Mouse (Mus musculus): ENCODE measurements around the gene Dlk1. TPM values are rescaled to one million over a fixed set of nuclear protein-coding genes. Genes with fewer than 3 reads are reported as not detected.
"Not testable (repeated sequence)": the region's sequence is repeated elsewhere in the genome, so short reads cannot be mapped to it uniquely, and the experiment has no call there.

The Dlk1 gene
- total RNA-seq, 2 experiments from 2014 or later: 0.90 TPM; not detected in 1

DNA sequence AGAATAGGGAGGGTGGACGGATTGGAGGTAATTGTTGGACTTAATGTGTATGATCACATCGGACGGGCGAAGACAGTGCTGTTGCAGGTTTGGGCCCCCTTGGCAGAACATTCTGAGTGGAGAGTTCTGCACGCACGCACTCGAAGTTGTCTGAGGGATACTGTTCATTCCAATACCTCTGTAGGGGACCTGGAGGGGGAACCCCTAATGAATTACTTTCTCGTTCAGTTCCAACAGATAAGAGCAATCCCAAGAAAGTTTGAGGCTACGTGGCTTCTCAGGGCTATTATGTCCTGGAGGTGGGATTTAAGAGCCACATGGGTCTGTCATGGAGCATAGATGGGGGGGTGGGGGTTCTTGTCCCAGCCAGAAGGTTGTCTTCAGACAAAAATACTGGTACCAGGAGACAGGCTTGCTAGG, 21.6 kb downstream of the Dlk1 start:
- DNase-seq: no peak

GRCm38 (mm10) chr12:109475501-109475900, 22.9 kb downstream of the Dlk1 start:
- DNase-seq: no peak

GRCm38 (mm10) chr12:109486525-109486924, 33.9 kb downstream of the Dlk1 start:
- DNase-seq: not testable (repeated sequence)

- DNase-seq: no peak
These were observed 39.1 kb downstream of the Dlk1 start for GRCm38 (mm10) chr12:109491701-109492100.

GRCm38 (mm10) chr12:109493381-109493780, 40.8 kb downstream of the Dlk1 start:
- no peak for DNase-seq

- DNase-seq: no peak
These were observed 42.5 kb downstream of the Dlk1 start for GRCm38 (mm10) chr12:109495016-109495644.

DNA sequence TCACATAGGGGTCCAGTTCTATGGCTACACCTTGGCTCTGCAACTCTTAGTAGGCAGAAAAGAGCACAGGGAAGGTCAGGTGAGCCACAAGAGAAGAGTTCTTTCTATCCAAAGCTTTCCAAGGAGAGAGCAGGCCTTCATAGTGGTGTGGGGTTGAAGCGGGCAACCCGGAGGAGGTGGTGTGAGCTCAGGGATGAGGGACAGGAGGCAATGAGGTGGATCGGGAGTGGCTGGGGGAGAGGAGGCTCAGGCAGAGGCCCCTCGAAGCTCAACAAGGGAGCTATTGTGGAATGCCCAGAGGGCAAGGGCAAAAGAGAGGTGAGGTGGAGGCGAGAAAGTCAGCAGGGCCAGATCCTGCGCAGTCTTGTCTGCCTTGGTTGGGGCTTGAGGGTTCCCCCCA, 43.8 kb downstream of the Dlk1 start:
- DNase-seq: no peak

DNA sequence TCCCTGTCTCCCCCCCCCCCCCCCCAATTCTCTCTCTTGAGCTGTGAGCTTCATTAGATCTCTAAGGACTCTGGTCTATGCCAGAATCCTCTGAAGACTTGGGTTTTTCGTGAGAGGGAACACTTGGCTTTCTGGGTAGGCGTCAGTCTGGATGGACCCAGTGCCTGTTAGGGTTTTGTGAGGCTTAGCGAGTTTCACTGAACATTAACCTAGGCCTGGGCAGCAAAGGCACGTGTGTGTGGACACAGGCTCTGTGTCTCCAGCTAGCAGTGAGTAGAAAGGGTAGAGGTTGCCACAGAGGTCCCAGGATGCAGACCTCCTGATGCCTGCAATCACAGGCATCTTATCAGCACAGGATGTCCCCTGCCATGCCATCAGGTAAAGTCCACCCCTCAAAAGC, 48.4 kb downstream of the Dlk1 start:
- no peak for DNase-seq

DNA sequence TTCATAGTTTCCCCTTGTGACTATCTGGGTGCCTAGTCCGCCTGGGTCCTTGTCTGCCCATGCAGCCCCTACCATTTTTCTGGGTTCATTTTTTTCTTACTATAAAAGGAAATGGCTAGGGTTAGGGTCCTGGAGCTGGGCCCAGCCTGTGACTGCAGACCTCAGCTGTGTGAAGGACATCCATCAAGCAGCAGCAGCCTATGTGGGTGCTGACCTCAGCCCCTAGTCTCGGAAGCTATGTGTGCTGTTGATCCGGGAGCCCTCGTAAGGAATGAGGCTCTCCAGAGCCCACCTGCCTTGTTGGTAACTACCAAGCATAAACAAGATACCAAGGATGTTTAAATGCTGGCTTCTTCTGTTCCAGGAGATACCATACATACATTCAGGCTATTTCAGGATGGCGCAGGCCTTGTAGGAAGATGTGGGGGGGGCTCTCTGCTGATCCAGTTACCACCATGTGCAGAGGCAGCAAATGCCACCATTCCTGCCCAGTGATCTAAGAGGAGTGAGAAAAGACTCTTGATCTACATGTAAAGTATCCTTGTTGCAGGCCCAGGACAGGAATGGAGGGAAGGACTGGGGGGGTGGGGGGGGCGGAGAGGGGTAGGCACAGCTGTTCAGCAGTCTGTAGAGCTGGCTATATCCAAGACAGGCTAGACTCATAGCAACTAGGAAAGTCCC, 49.9 kb downstream of the Dlk1 start:
- DNase-seq: no peak

DNA sequence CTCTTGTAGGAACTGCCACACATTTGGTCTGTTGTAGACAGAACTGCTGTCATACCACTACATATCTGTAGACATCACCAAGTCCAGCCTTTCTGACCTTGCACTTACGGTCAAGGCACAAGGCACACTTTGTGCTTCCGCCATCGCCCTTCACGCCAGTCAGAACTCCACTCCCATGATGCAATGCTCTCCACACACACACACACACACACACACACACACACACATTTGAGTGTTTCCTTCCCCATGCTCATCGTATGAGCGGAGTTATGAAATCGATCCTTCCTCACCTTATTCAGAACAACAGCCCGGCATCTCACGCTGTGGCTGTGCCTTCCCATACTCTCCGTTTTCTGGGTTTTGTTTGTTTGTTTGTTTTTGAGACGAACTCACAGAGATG, 55.1 kb downstream of the Dlk1 start:
- DNase-seq: no peak

- no peak for DNase-seq
These were observed 56.2 kb downstream of the Dlk1 start for GRCm38 (mm10) chr12:109508495-109509454.

- no peak for DNase-seq
These were observed 57.0 kb downstream of the Dlk1 start for GRCm38 (mm10) chr12:109509531-109510137.

DNA sequence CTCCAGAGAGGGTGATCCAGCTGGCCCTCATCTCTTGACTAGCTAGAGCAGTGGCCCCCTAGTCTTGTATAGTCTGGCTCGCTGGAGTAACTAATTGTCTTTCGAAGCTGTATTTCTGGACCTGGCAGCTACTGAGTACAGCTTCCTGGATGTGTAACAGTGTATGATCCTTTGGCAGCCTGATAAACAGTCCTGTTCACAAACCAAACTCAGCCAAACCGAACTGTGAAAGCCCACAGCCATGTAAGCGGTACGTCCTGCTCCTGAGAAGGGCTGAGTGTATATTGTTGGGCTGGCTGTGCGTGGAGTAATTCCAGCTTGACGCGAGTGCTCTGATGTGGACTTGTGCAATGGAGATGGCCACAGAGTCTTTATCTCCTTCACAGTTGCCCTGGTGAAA, 57.6 kb downstream of the Dlk1 start:
- DNase-seq: no peak

DNA sequence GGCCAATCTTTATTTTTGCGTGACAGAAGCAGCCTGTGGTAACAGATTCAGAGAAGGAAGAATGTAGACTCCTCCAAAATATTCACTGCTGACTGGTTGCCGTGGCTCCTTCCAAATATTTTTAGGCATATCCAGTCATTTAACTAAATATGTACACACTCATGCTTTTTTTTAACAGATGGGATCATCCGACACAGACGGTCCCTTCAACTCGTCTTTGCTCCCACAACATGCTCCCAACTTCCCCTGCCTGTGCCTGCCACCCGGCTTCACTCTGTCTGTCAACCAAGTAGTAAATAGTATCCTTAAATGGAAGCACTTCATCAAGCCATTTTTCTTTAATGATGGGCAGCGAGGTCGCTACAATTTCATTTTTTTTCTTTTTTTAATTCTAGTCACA, 58.8 kb downstream of the Dlk1 start:
- no peak for DNase-seq

GRCm38 (mm10) chr12:109512151-109512907, 59.7 kb downstream of the Dlk1 start:
- DNase-seq: no peak

Other genes with a start within 250 kb of the Dlk1 start
- under 1 TPM in 1 of 2 experiments, not detected in 1; 0.05 TPM for gene Rtl1, start 147.5 kb downstream of the Dlk1 start, total RNA-seq (2021)